Mouse (Mus musculus): ENCODE data around the gene 3830406C13Rik.

GRCm38 (mm10) chr14:12349334-12350090, 65.5 kb downstream of the 3830406C13Rik start:
- TF ChIP-seq CHD2 (IDR thresholded peaks at IDR 0.05; ENCODE audit: low read depth, low read length), result no peak
- no peak for TF ChIP-seq HCFC1 (IDR thresholded peaks at IDR 0.05; ENCODE audit: borderline replicate concordance, insufficient read depth, low read length)

All from ES-E14 (cell line).